Mouse (Mus musculus): ENCODE results near the gene Mapk1.

Mapk1 gene

DNA sequence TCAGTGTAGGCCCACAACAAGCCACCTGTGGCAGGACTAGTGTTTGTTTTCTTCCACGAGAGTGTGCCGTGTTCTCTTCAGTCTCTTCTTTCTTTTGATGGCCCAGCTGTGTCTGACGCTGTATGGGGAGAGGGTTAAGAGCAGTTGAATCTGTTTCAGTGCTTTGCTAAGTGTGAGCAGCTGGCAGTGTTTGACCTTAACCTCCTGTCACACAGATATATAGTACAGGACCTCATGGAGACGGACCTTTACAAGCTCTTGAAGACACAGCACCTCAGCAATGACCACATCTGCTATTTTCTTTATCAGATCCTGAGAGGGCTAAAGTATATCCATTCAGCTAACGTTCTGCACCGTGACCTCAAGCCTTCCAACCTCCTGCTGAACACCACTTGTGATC lies 34.9 kb downstream of the Mapk1 start:
- peak; percentile 18 for DNase-seq

GRCm38 (mm10) chr16:17024469-17025148 lies 41.4 kb downstream of the Mapk1 start:
- no peak for DNase-seq

GRCm38 (mm10) chr16:17029971-17030695 lies 47.0 kb downstream of the Mapk1 start:
- no peak for DNase-seq

DNA sequence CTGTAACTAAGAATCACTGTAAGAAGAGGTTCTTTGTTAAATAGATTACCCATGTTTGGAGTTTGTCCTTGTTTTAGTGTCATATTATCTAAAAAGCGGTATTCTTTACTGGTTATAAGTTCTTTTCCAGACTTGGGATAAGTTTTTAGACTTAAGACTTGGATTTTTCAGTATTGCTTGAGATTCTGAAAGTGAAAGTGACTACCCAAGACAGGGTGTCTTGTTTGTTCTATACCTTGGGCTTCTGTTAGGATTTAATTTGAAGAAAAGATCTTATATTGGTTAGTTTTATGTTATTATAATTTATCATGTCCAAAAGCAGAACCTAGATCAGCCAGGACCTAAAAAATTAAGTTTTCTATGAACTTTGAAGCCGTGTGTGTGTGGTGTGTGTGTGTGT lies 50.6 kb downstream of the Mapk1 start:
- DNase-seq: no peak

- no peak for DNase-seq
Observed at GRCm38 (mm10) chr16:17040716-17041115, 57.5 kb downstream of the Mapk1 start.

DNA sequence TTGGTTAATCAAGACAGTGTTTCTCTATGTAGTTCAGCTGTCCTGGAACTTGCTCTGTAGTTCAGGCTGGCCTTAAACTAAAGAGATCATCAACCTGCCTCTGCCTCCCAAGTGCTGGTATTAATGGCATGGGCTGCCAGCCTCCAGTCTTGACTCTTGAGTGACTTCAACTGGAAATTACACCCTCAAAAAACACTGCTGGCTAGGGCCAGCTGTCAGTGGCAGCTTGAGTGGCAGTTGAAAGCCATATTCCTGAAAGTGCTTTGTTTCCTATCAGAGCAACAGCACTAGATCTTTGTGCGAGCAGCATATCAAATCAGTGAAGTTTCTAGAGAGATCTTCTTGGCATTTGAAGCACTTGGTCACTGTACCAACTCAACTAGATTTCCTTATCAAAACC lies 58.2 kb downstream of the Mapk1 start:
- no peak for DNase-seq

DNA sequence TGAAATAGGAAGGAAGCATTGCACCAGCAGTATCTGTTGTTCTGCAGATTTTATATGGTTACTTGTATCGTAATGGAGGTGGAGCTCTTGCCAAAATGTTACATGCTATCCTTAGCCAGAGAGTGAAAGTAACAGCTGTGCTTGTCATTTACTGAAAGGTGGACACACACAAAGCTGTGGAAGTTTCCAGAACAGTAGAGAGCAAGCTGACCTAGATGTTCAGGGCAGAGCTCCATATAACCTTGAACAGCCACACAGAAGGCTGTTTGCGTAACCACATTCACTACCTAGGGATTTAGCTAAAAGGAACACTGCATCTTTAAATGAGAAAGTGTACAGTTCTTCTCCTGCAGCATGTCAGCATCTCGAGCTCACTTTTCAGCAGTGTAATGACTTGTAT lies 61.1 kb downstream of the Mapk1 start:
- DNase-seq: no peak

- no peak for DNase-seq
Observed at GRCm38 (mm10) chr16:17045287-17045686, 62.1 kb downstream of the Mapk1 start.

DNA sequence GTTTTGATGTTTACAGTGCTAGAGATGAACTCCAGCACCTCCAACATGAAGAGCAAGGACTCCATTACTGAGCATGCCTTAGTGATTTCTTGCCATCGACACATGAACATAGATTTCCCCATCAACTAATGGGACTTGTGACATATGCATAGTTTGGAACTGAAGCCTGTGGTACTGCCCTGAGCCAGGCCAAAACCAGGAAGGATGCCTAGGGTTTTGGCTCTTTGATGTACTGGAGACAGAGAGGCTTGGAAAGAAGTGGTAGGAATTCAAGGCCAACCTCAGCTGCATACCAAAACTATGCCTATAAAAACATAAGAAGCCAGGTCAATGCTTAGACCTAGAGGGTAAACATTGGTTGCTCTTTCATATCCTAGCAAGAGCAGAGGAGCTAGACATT lies 66.7 kb downstream of the Mapk1 start:
- DNase-seq: no peak

DNA sequence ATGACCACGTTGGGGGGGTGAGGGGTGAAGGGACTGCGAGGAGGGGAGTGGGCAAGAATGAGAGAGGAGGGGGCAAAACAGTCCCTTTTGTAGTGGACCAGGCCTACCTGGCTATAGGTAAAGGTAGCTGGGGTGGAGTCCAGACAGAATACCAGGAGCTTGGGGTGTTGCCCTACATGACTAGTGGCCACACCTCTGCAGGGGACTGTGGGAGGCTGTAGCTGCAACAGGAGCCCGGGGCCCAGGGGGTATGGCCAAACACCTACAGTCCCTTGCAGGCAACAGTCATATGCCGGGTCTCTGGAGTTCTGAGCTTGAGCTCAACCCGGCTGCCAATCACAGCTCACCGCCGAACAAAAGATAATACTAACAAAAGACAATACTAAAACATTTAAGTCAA lies 68.9 kb downstream of the Mapk1 start:
- no peak for DNase-seq

- no peak for DNase-seq
Observed at GRCm38 (mm10) chr16:17053903-17054302, 70.7 kb downstream of the Mapk1 start.

- DNase-seq: no peak
Observed at GRCm38 (mm10) chr16:17055584-17055983, 72.4 kb downstream of the Mapk1 start.

- DNase-seq: no peak
Observed at GRCm38 (mm10) chr16:17062338-17062737, 79.2 kb downstream of the Mapk1 start.

DNA sequence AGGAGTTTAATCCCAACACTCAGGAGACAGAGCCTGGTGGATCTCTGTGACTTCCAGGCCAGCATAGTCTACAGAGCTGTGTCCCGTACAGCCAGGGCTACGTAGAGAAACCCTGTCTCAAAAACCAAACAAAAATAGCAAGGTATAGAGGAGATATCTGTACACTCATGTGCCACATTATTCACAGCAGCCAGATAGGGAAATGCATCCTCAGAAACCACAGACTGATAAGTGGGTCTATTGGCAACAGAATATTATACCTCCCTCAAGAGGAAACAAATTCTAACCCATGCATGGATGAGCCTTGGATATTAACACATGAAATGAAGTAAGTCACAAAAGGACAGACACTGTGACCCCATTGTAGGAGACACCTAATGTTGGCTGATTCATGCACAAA lies 84.4 kb downstream of the Mapk1 start:
- DNase-seq: no peak

GRCm38 (mm10) chr16:17069511-17070443 lies 86.6 kb downstream of the Mapk1 start, which contains the start of gene Ypel1:
TSS of gene Ypel1 (plus strand) at chr16:17069696.
- DNase-seq: peak; percentile 93

DNA sequence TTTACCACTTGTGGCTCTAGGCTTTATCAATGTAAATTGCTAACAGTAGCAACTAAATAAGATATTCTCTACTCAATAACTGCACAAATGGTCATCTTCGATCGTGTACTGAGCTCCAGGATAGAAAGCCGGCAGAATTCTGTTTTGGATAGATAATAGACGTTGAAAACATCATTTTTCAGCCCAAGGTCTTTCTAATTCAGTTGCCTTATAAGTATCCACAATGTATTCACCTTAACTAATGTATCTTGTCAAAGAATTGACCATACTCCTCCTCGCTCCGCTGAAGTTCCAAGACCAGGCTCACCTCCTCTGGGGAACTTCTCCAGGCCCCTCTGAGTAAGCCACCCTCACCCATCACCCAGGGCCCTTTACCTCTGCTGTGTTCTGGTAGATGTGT lies 87.5 kb downstream of the Mapk1 start:
- no peak for DNase-seq

- no peak for DNase-seq
Observed at GRCm38 (mm10) chr16:17073000-17073399, 89.8 kb downstream of the Mapk1 start.

- no peak for DNase-seq
Observed at GRCm38 (mm10) chr16:17076301-17076700, 93.1 kb downstream of the Mapk1 start.

- no peak for DNase-seq
Observed at GRCm38 (mm10) chr16:17076869-17077268, 93.7 kb downstream of the Mapk1 start.

GRCm38 (mm10) chr16:17078101-17078500 lies 94.9 kb downstream of the Mapk1 start:
- no peak for DNase-seq

- DNase-seq: no peak
Observed at GRCm38 (mm10) chr16:17082121-17082792, 99.1 kb downstream of the Mapk1 start.

DNA sequence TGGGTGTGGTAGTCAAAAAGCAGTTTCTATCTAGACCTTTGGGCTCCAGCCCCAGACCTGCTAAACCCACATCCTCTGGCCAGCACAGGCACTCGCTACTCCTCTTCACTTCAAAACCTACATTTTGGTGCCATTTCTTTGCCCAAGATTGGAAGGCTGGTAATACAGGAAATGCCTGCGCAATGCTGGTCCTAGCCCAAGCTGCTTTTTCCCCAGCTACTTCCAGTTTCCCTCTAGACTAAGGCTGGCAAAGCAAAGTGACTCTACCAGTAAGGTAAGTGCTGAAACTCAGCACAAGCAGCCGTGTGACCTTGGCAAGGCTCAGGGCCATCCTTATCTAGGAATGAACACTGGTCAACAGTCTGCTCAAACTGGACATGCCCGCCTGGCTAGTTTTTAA lies 102.5 kb downstream of the Mapk1 start:
- DNase-seq: no peak

DNA sequence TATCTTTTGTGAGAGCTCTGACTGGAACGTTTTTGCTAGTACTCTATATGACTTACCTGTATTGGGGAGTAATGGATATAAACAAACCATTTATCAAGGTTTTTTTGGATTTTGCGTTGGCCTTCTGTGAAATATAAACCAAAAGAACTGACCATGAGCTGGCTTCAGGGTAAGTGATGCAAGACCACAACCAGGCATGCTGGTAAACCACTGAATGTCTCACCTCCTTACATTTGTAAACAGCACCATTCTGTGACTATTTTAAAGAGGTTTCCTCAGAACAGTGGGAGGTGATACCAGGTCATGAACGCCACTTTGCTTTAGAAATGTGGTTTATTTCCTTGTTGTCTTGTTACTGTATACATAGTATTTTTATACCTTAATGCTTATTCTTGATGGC lies 103.1 kb downstream of the Mapk1 start:
- DNase-seq: no peak
